Mouse (Mus musculus): ENCODE results near the gene Aanat. TPM values are rescaled to one million over a fixed set of nuclear protein-coding genes. Genes with fewer than 3 reads are reported as not detected.

Gene Aanat
- total and polyA plus RNA-seq, 3 experiments: not detected

GRCm38 (mm10) chr11:116618666-116619065 is 32.4 kb downstream of the Aanat start:
- peaks cover 2% of the 10 kb centered on the region for H3K36me3 ChIP-seq (replicated peaks)
- ATAC-seq (ENCODE audit: extremely low read depth, insufficient number of reproducible peaks, low FRiP score, poor library complexity, severe bottlenecking) (no peak), DNase-seq (ENCODE audit: low spot score) (no peak)
- H3K4me1 ChIP-seq (ENCODE audit: insufficient read depth, low read depth, low read length): peaks cover 83% of the 10 kb centered on the region
- TF ChIP-seq POLR2AphosphoS5 (IDR thresholded peaks at IDR 0.05; ENCODE audit: insufficient replicate concordance, low read depth, low read length) (no peak), CTCF (IDR thresholded peaks at IDR 0.05; ENCODE audit: low read depth, low read length) (no peak), GATA2 (IDR thresholded peaks at IDR 0.05; ENCODE audit: borderline replicate concordance, low read depth, low read length) (no peak), GATA1 (IDR thresholded peaks at IDR 0.05; ENCODE audit: borderline replicate concordance, low read length) (no peak), TAL1 (conservative IDR thresholded peaks at IDR 0.05; ENCODE audit: low read depth, low read length) (no peak)
- peaks cover 47% of the 10 kb centered on the region for H3K27me3 ChIP-seq (ENCODE audit: insufficient read depth, low read length)
- H3K4me3 ChIP-seq (ENCODE audit: low read depth, low read length): no peak overlapping the region
- no peaks in the 10 kb centered on the region for H3K9me3 ChIP-seq (replicated peaks)

GRCm38 (mm10) chr11:116619156-116619555 is 32.9 kb downstream of the Aanat start:
- peaks cover 88% of the 10 kb centered on the region for H3K4me1 ChIP-seq (ENCODE audit: insufficient read depth, low read depth, low read length)
- DNase-seq (ENCODE audit: low spot score) (no peak), ATAC-seq (ENCODE audit: extremely low read depth, insufficient number of reproducible peaks, low FRiP score, poor library complexity, severe bottlenecking) (no peak)
- TF ChIP-seq TAL1 (conservative IDR thresholded peaks at IDR 0.05; ENCODE audit: low read depth, low read length) (no peak), GATA1 (IDR thresholded peaks at IDR 0.05; ENCODE audit: borderline replicate concordance, low read length) (no peak), GATA2 (IDR thresholded peaks at IDR 0.05; ENCODE audit: borderline replicate concordance, low read depth, low read length) (no peak), POLR2AphosphoS5 (IDR thresholded peaks at IDR 0.05; ENCODE audit: insufficient replicate concordance, low read depth, low read length) (no peak), CTCF (IDR thresholded peaks at IDR 0.05; ENCODE audit: low read depth, low read length) (no peak)
- H3K36me3 ChIP-seq (replicated peaks): peaks cover 2% of the 10 kb centered on the region
- no peaks in the 10 kb centered on the region for H3K9me3 ChIP-seq (replicated peaks)
- H3K27me3 ChIP-seq (ENCODE audit: insufficient read depth, low read length): peaks cover 47% of the 10 kb centered on the region
- no peak overlapping the region for H3K4me3 ChIP-seq (ENCODE audit: low read depth, low read length)

- Histone ChIP-seq H3K36me3 (replicated peaks) (peaks cover 2% of the 10 kb centered on the region), H3K27me3 (ENCODE audit: insufficient read depth, low read length) (peaks cover 47% of the 10 kb centered on the region), H3K9me3 (replicated peaks) (no peaks in the 10 kb centered on the region), H3K4me3 (ENCODE audit: low read depth, low read length) (no peak overlapping the region), H3K4me1 (ENCODE audit: insufficient read depth, low read depth, low read length) (peaks cover 89% of the 10 kb centered on the region)
- TF ChIP-seq CTCF (IDR thresholded peaks at IDR 0.05; ENCODE audit: low read depth, low read length): no peak
- TF ChIP-seq GATA2 (IDR thresholded peaks at IDR 0.05; ENCODE audit: borderline replicate concordance, low read depth, low read length): no peak
- no peak for TF ChIP-seq GATA1 (IDR thresholded peaks at IDR 0.05; ENCODE audit: borderline replicate concordance, low read length)
- no peak for TF ChIP-seq TAL1 (conservative IDR thresholded peaks at IDR 0.05; ENCODE audit: low read depth, low read length)
- TF ChIP-seq POLR2AphosphoS5 (IDR thresholded peaks at IDR 0.05; ENCODE audit: insufficient replicate concordance, low read depth, low read length): no peak
- ATAC-seq (ENCODE audit: extremely low read depth, insufficient number of reproducible peaks, low FRiP score, poor library complexity, severe bottlenecking): no peak
- no peak for DNase-seq (ENCODE audit: low spot score)
Observed at GRCm38 (mm10) chr11:116619561-116619960, 33.3 kb downstream of the Aanat start.

- H3K4me3 ChIP-seq (ENCODE audit: low read depth, low read length): peak overlapping the region; percentile 20; the same call in 1 of the 2 replicates
- peaks cover 47% of the 10 kb centered on the region for H3K27me3 ChIP-seq (ENCODE audit: insufficient read depth, low read length)
- no peaks in the 10 kb centered on the region for H3K9me3 ChIP-seq (replicated peaks)
- TF ChIP-seq CTCF (IDR thresholded peaks at IDR 0.05; ENCODE audit: low read depth, low read length) (no peak), GATA2 (IDR thresholded peaks at IDR 0.05; ENCODE audit: borderline replicate concordance, low read depth, low read length) (no peak), POLR2AphosphoS5 (IDR thresholded peaks at IDR 0.05; ENCODE audit: insufficient replicate concordance, low read depth, low read length) (no peak), TAL1 (conservative IDR thresholded peaks at IDR 0.05; ENCODE audit: low read depth, low read length) (no peak), GATA1 (IDR thresholded peaks at IDR 0.05; ENCODE audit: borderline replicate concordance, low read length) (no peak)
- H3K36me3 ChIP-seq (replicated peaks): no peaks in the 10 kb centered on the region
- DNase-seq (ENCODE audit: low spot score) (no peak), ATAC-seq (ENCODE audit: extremely low read depth, insufficient number of reproducible peaks, low FRiP score, poor library complexity, severe bottlenecking) (0 out of 2 replicates have a peak, but pooled peaks have one; percentile 22)
- peaks cover 89% of the 10 kb centered on the region for H3K4me1 ChIP-seq (ENCODE audit: insufficient read depth, low read depth, low read length)
Observed at GRCm38 (mm10) chr11:116620073-116620472, 33.8 kb downstream of the Aanat start.

GRCm38 (mm10) chr11:116620559-116621253 is 34.5 kb downstream of the Aanat start:
- TF ChIP-seq POLR2AphosphoS5 (IDR thresholded peaks at IDR 0.05; ENCODE audit: insufficient replicate concordance, low read depth, low read length): no peak
- no peak for TF ChIP-seq TAL1 (conservative IDR thresholded peaks at IDR 0.05; ENCODE audit: low read depth, low read length)
- TF ChIP-seq GATA2 (IDR thresholded peaks at IDR 0.05; ENCODE audit: borderline replicate concordance, low read depth, low read length): no peak
- TF ChIP-seq GATA1 (IDR thresholded peaks at IDR 0.05; ENCODE audit: borderline replicate concordance, low read length): no peak
- no peak for TF ChIP-seq CTCF (IDR thresholded peaks at IDR 0.05; ENCODE audit: low read depth, low read length)
- Histone ChIP-seq H3K4me1 (ENCODE audit: insufficient read depth, low read depth, low read length) (peaks cover 88% of the 10 kb centered on the region), H3K9me3 (replicated peaks) (no peaks in the 10 kb centered on the region), H3K4me3 (ENCODE audit: low read depth, low read length) (peak overlapping the region; percentile 20; the same call in 1 of the 2 replicates), H3K36me3 (replicated peaks) (no peaks in the 10 kb centered on the region), H3K27me3 (ENCODE audit: insufficient read depth, low read length) (peaks cover 47% of the 10 kb centered on the region)
- ATAC-seq (ENCODE audit: extremely low read depth, insufficient number of reproducible peaks, low FRiP score, poor library complexity, severe bottlenecking) (no peak), DNase-seq (ENCODE audit: low spot score) (no peak)

- H3K4me1 ChIP-seq (ENCODE audit: insufficient read depth, low read depth, low read length): peaks cover 83% of the 10 kb centered on the region
- H3K4me3 ChIP-seq (ENCODE audit: low read depth, low read length): no peak overlapping the region
- ATAC-seq (ENCODE audit: extremely low read depth, insufficient number of reproducible peaks, low FRiP score, poor library complexity, severe bottlenecking) (no peak), DNase-seq (ENCODE audit: low spot score) (no peak)
- no peaks in the 10 kb centered on the region for H3K36me3 ChIP-seq (replicated peaks)
- TF ChIP-seq GATA2 (IDR thresholded peaks at IDR 0.05; ENCODE audit: borderline replicate concordance, low read depth, low read length): no peak
- TF ChIP-seq CTCF (IDR thresholded peaks at IDR 0.05; ENCODE audit: low read depth, low read length): no peak
- no peaks in the 10 kb centered on the region for H3K9me3 ChIP-seq (replicated peaks)
- H3K27me3 ChIP-seq (ENCODE audit: insufficient read depth, low read length): peaks cover 47% of the 10 kb centered on the region
Observed at GRCm38 (mm10) chr11:116621258-116621704, 35.0 kb downstream of the Aanat start.

Data from G1E (cell line).